Comparison of ENCODE assay signal across 13 mouse cellular contexts in genomic region chr10:68003651-68004422, GRCm38 (mm10). TPM values are rescaled to one million over a fixed set of nuclear protein-coding genes. Genes with fewer than 3 reads are reported as not detected.
A peak's percentile ranks its signal among the peaks of the same experiment; 100 is the strongest.
DNase-seq lines count a peak whose midpoint lies in the region; ATAC-seq and TF ChIP-seq lines count a peak whose summit lies in the region.
"Had no signal": no experiment of that assay in that cellular context is flagged by ENCODE, and none has a peak within 500 bp of the region (broad histone marks: within the 10 kb centered on the region; RNA-seq: fewer than 3 reads in every experiment).

No protein-coding gene starts in this region.

- no peaks in the 10 kb centered on the region for H3K9me3 ChIP-seq in heart, embryonic 16.5 days (replicated peaks; ENCODE audit: control insufficient read depth, low read length)
- no peaks in the 10 kb centered on the region for H3K9me3 ChIP-seq in intestine, postnatal 0 days (ENCODE audit: control insufficient read depth)
- H3K9me3 ChIP-seq in stomach, embryonic 16.5 days (replicated peaks; ENCODE audit: control insufficient read depth, low read length), result no peaks in the 10 kb centered on the region; the same call in 1 of the 2 replicates
- H3K9me3 ChIP-seq in liver, embryonic 11.5 days (ENCODE audit: control insufficient read depth, low read length), result no peaks in the 10 kb centered on the region
- no peaks in the 10 kb centered on the region for H3K9me3 ChIP-seq in kidney, embryonic 14.5 days (ENCODE audit: control insufficient read depth, low read length)
- H3K9me3 ChIP-seq: forebrain, embryonic 15.5 days; liver, embryonic 13.5 days had no signal

- intact Hi-C loops in heart, postnatal 25 days (cut with DNase I), result loop anchor here (5.0 kb wide), 1 partner anchor 83 kb away; no protein-coding TSS in a partner anchor

- H3K27ac ChIP-seq in heart, embryonic 16.5 days (ENCODE audit: low read length), result no peak overlapping the region
- peak overlapping the region; percentile 28; the same call in 1 of the 2 replicates for H3K27ac ChIP-seq in intestine, postnatal 0 days (ENCODE audit: low read depth, low read length)
- H3K27ac ChIP-seq in stomach, embryonic 16.5 days (ENCODE audit: low read length), result peak overlapping the region; percentile 68
- H3K27ac ChIP-seq in liver, embryonic 11.5 days (ENCODE audit: low read depth, low read length), result no peak overlapping the region
- no peak overlapping the region for H3K27ac ChIP-seq in kidney, embryonic 14.5 days (ENCODE audit: low read depth, low read length)
- H3K27ac ChIP-seq: forebrain, embryonic 15.5 days; liver, embryonic 13.5 days had no signal

- ATAC-seq in heart, embryonic 16.5 days (replicated peaks; ENCODE audit: extremely low read depth, insufficient read depth, low FRiP score), result no peak
- ATAC-seq in intestine, postnatal 0 days, result no peak
- ATAC-seq in stomach, embryonic 16.5 days (ENCODE audit: insufficient read depth, low FRiP score), result no peak
- no peak for ATAC-seq in liver, embryonic 11.5 days (replicated peaks; ENCODE audit: low FRiP score)
- no peak for ATAC-seq in kidney, embryonic 14.5 days (ENCODE audit: low FRiP score, low TSS enrichment)
- ATAC-seq: forebrain, embryonic 15.5 days; hindbrain, embryonic 16.5 days had no signal

- H3K9ac ChIP-seq in heart, embryonic 16.5 days (ENCODE audit: low read length), result no peak overlapping the region
- no peak overlapping the region for H3K9ac ChIP-seq in intestine, postnatal 0 days (ENCODE audit: low read depth, low read length)
- no peak overlapping the region for H3K9ac ChIP-seq in stomach, embryonic 16.5 days (ENCODE audit: low read length)
- no peak overlapping the region for H3K9ac ChIP-seq in liver, embryonic 11.5 days (ENCODE audit: low read depth, low read length)
- H3K9ac ChIP-seq in kidney, embryonic 14.5 days (ENCODE audit: low read depth, low read length), result no peak overlapping the region
- H3K9ac ChIP-seq: forebrain, embryonic 15.5 days; liver, embryonic 13.5 days had no signal

- TF ChIP-seq CTCF in intestine, postnatal 0 days (IDR thresholded peaks at IDR 0.05; ENCODE audit: low read depth), result no peak

- H3K4me1 ChIP-seq in heart, embryonic 16.5 days (ENCODE audit: control insufficient read depth, insufficient read depth, low read length), result peaks cover 13% of the 10 kb centered on the region
- H3K4me1 ChIP-seq in intestine, postnatal 0 days (replicated peaks; ENCODE audit: control insufficient read depth, insufficient read depth, low read length), result no peaks in the 10 kb centered on the region
- peaks cover 8% of the 10 kb centered on the region; the same call in 1 of the 2 replicates for H3K4me1 ChIP-seq in stomach, embryonic 16.5 days (ENCODE audit: control insufficient read depth, insufficient read depth, low read length)
- H3K4me1 ChIP-seq in liver, embryonic 11.5 days (replicated peaks; ENCODE audit: control insufficient read depth, insufficient read depth, low read length), result no peaks in the 10 kb centered on the region
- H3K4me1 ChIP-seq in kidney, embryonic 14.5 days (ENCODE audit: control insufficient read depth, insufficient read depth, low read length), result no peaks in the 10 kb centered on the region
- H3K4me1 ChIP-seq: forebrain, embryonic 15.5 days; liver, embryonic 13.5 days had no signal

- WGBS in heart, embryonic 16.5 days, result 59% methylated on average over 18 of the region's 18 CpGs
- WGBS in intestine, postnatal 0 days, result 74% methylated on average over 18 of the region's 18 CpGs
- WGBS in stomach, embryonic 16.5 days, result 61% methylated on average over 18 of the region's 18 CpGs
- WGBS in liver, embryonic 11.5 days, result 92% methylated on average over 18 of the region's 18 CpGs
- 49% methylated on average over 18 of the region's 18 CpGs for WGBS in kidney, embryonic 14.5 days

- H3K4me3 ChIP-seq in heart, embryonic 16.5 days (ENCODE audit: low read length), result no peak overlapping the region; the same call in 1 of the 2 replicates
- no peak overlapping the region for H3K4me3 ChIP-seq in intestine, postnatal 0 days (ENCODE audit: low read depth, low read length)
- no peak overlapping the region for H3K4me3 ChIP-seq in stomach, embryonic 16.5 days (replicated peaks; ENCODE audit: low read length)
- H3K4me3 ChIP-seq in liver, embryonic 11.5 days (ENCODE audit: low read depth, low read length), result no peak overlapping the region
- no peak overlapping the region for H3K4me3 ChIP-seq in kidney, embryonic 14.5 days (ENCODE audit: low read length)
- H3K4me3 ChIP-seq: forebrain, embryonic 15.5 days; liver, embryonic 13.5 days had no signal

- H3K27me3 ChIP-seq in heart, embryonic 16.5 days (ENCODE audit: control insufficient read depth, insufficient read depth, low read length), result no peaks in the 10 kb centered on the region
- H3K27me3 ChIP-seq in intestine, postnatal 0 days (replicated peaks; ENCODE audit: control insufficient read depth, insufficient read depth, low read length), result no peaks in the 10 kb centered on the region
- no peaks in the 10 kb centered on the region for H3K27me3 ChIP-seq in stomach, embryonic 16.5 days (ENCODE audit: control insufficient read depth, insufficient read depth, low read length)
- no peaks in the 10 kb centered on the region for H3K27me3 ChIP-seq in liver, embryonic 11.5 days (replicated peaks; ENCODE audit: control insufficient read depth, insufficient read depth, low read length)
- H3K27me3 ChIP-seq in kidney, embryonic 14.5 days (ENCODE audit: control insufficient read depth, insufficient read depth, low read length), result no peaks in the 10 kb centered on the region
- H3K27me3 ChIP-seq: forebrain, embryonic 15.5 days; liver, embryonic 13.5 days had no signal

- H3K4me2 ChIP-seq in heart, embryonic 16.5 days (ENCODE audit: low read depth, low read length), result peak overlapping the region; percentile 38
- no peak overlapping the region for H3K4me2 ChIP-seq in intestine, postnatal 0 days (replicated peaks; ENCODE audit: low read depth)
- H3K4me2 ChIP-seq in stomach, embryonic 16.5 days (ENCODE audit: low read depth, low read length), result no peak overlapping the region
- H3K4me2 ChIP-seq in liver, embryonic 11.5 days, result no peak overlapping the region
- H3K4me2 ChIP-seq in kidney, embryonic 14.5 days (replicated peaks; ENCODE audit: low read depth, low read length), result no peak overlapping the region
- H3K4me2 ChIP-seq: forebrain, embryonic 15.5 days; liver, embryonic 13.5 days had no signal

- H3K36me3 ChIP-seq in heart, embryonic 16.5 days (ENCODE audit: control insufficient read depth, insufficient read depth), result peaks cover 5% of the 10 kb centered on the region; the same call in 1 of the 2 replicates
- no peaks in the 10 kb centered on the region for H3K36me3 ChIP-seq in intestine, postnatal 0 days (ENCODE audit: control insufficient read depth, insufficient read depth)
- H3K36me3 ChIP-seq in stomach, embryonic 16.5 days (ENCODE audit: control insufficient read depth, insufficient read depth, low read length), result no peaks in the 10 kb centered on the region
- no peaks in the 10 kb centered on the region for H3K36me3 ChIP-seq in liver, embryonic 11.5 days (ENCODE audit: control insufficient read depth, insufficient read depth, low read length)
- H3K36me3 ChIP-seq in kidney, embryonic 14.5 days (ENCODE audit: control insufficient read depth, insufficient read depth, low read length), result peaks cover 3% of the 10 kb centered on the region; the same call in 1 of the 2 replicates
- H3K36me3 ChIP-seq: forebrain, embryonic 15.5 days; liver, embryonic 13.5 days had no signal

- no peak for DNase-seq in heart, postnatal 25 days (ENCODE audit: low spot score)
- DNase-seq in lung, postnatal 10 days, result peak; percentile 36
- DNase-seq in lung, adult 18-20 months, result no peak
- no peak for DNase-seq in liver, embryonic 11.5 days (ENCODE audit: low spot score)
- DNase-seq: cerebellum, adult 9-10 months; liver, embryonic 13.5 days; right cerebral cortex, postnatal 4 days had no signal

RNA-seq across cellular contexts. Expression of gene Rtkn2, which starts 24.5 kb away (rescaled TPM):
- 7.2 and 8.0 TPM in 2 replicates for polyA plus RNA-seq in heart, embryonic 16.5 days (2015; fragmentation: Nextera tagmentation; extraction: Ambion mirVana)
- under 1 TPM; 0.13 to 0.36 TPM for total RNA-seq in heart, postnatal 25 days (2021)
- polyA plus RNA-seq in intestine, postnatal 0 days (2015; fragmentation: Nextera tagmentation; extraction: Ambion mirVana), result 1.2 TPM in 2 replicates
- 6.5 and 6.9 TPM in 2 replicates for polyA plus RNA-seq in stomach, embryonic 16.5 days (2015; fragmentation: Nextera tagmentation; extraction: Ambion mirVana)
- 4.9 and 5.7 TPM in 2 replicates for polyA plus RNA-seq in liver, embryonic 11.5 days (2014; fragmentation: Nextera tagmentation; extraction: Ambion mirVana)
- 7.4 and 11.5 TPM in 2 replicates for polyA plus RNA-seq in kidney, embryonic 14.5 days (2014; fragmentation: Nextera tagmentation; extraction: Ambion mirVana)

Comparison
In these comparisons a context has a peak if more than half of its experiments do, and no peak if none do; other contexts are left out.
1. H3K27ac ChIP-seq: peak in intestine, postnatal 0 days (single experiment) and stomach, embryonic 16.5 days (single experiment); none in heart, embryonic 16.5 days (single experiment), liver, embryonic 11.5 days (single experiment) and kidney, embryonic 14.5 days (single experiment).